Mouse (Mus musculus): Measurements from ENCODE around the gene Olfr437. TPM values are rescaled to one million over a fixed set of nuclear protein-coding genes. Genes with fewer than 3 reads are reported as not detected.
"Not testable (repeated sequence)": the region's sequence is repeated elsewhere in the genome, so short reads cannot be mapped to it uniquely, and the experiment has no call there.

Gene Olfr437
- total RNA-seq (2014; fragmentation: Nextera tagmentation) (not detected in 2 replicates), total RNA-seq (2017) (not detected in 2 replicates)

DNA sequence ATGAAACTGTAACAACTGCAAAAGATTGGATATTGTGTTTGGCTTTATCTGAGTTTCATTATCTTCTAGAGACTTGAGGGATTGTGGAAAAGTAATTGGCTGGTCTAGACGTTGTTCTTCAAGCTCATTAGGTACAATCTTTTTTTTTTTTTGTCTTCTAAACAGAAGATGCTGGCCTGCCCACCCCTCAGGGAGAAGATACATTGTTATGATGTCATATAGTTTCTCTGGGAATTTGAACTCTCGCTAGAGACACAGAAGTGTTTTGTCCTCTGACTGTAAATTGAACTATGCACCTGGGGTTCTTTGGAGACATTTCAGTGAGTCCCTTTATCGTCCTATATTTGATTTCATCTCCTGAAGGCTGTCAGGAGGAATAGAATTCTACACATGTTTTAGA is at the start of gene Olfr437:
Gene Olfr437 (plus strand): TSS at position 301 of the 400 bp plus-strand sequence.
- no peak for ATAC-seq (replicated peaks; ENCODE audit: poor library complexity, severe bottlenecking)

- ATAC-seq (replicated peaks; ENCODE audit: poor library complexity, severe bottlenecking): not testable (repeated sequence)
Observed at GRCm38 (mm10) chr6:43146267-43146666, 16.8 kb upstream of the Olfr437 start, which contains the start of gene Olfr237-ps1. TSS of gene Olfr237-ps1 (plus strand) at chr6:43146567.

DNA sequence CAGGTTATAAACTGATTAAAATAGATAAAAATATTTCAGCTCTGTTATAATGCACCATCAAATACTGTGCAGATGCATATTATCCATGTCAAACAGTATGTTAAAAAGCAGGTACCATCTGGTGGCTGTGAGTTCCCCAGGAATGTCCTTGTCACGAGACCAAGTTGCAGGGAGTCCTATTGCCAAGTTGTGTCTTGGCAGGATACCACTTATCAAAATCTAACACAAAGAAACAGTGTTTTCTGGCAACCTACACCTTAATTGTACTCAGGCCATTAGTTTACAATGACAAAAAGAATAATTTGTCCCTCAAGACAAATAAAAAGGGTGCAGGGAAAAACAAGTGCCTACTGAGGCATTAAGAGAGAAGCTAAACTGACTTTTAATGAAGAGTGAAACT is 3.6 kb upstream of the Olfr437 start:
- no peak for ATAC-seq (replicated peaks; ENCODE audit: poor library complexity, severe bottlenecking)

DNA sequence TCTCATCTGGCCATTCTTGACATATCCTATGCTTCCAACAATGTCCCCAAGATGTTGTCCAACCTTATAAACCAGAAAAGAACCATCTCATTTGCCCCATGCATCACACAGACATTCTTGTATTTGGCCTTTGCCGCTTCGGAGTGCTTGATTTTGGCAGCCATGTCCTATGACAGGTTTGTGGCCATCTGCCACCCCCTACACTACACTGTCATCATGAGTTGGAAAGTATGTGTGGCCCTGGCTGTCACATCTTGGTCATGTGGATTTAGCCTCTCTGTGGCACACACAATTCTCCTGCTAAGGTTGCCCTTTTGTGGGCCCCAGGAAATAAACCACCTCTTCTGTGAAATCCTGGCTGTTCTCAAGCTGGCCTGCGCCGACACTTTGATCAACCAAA is 4.2 kb downstream of the Olfr437 start:
- no peak for ATAC-seq (replicated peaks; ENCODE audit: poor library complexity, severe bottlenecking)

DNA sequence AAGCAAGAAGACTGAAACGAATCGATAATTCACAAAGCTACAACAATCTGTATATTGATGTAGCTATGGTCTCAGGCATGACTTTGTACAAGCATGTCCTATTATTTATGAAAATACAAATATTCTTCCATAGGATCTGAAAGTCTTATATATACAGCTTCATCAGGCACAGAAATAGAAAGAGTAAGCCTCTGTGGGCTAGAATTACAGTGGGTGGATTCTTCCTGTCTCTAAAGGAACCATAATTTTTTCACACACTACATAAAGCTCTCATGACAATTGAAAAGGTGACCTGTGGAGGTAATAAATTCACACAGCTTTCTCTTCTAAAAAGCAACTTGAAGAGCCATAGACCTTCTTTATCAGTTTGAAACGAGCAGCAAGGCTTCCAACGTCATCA is 8.8 kb downstream of the Olfr437 start, which contains the start of gene Olfr13:
Gene Olfr13 (plus strand): TSS at position 301 of the 400 bp plus-strand sequence.
- ATAC-seq (replicated peaks; ENCODE audit: poor library complexity, severe bottlenecking): no peak

GRCm38 (mm10) chr6:43178129-43178528 is 15.0 kb downstream of the Olfr437 start:
- no peak for ATAC-seq (replicated peaks; ENCODE audit: poor library complexity, severe bottlenecking)

GRCm38 (mm10) chr6:43178584-43179501 is 15.8 kb downstream of the Olfr437 start:
- ATAC-seq (replicated peaks; ENCODE audit: poor library complexity, severe bottlenecking): no peak

DNA sequence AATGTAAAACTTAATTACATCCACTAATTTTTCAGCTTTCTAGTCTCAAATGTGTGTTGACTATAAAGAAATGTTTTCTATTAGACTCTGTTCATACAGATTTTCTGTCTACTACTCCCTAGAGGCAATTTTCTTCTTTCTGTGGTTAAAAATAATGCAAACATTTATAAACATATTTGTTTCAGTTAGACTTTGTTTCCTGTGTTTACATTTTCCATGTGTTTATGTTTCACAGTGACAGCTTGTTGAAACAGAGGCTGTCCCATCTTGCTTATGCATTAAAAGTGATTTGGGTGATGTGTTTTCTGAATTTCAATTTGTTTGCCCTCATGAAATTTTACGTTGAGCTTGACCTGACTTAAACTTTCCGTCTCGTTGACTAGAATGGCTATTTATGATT is 27.9 kb downstream of the Olfr437 start:
- ATAC-seq (replicated peaks; ENCODE audit: poor library complexity, severe bottlenecking): no peak

GRCm38 (mm10) chr6:43196781-43197180 is 33.7 kb downstream of the Olfr437 start, which contains the start of gene Olfr435:
TSS of gene Olfr435 (plus strand) at chr6:43197146.
- no peak for ATAC-seq (replicated peaks; ENCODE audit: poor library complexity, severe bottlenecking)

DNA sequence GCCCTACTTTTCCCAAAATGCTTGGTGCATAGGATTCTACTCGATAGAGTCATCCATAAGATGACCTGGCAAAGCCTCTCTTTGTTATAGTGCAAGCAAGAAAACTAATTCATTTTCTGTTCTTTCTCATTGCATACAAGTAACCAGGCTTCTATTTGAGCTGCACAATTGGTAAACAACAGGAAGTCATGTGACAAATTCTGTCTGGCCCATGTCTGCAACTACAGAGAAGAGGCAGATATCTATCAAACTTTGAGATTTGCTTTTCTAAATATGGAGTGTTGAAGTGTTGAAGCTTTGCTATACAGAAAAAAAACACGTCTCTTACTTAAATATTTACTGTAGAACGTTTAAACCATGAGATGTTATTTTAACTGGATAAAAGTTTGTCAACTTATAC is 35.0 kb downstream of the Olfr437 start:
- no peak for ATAC-seq (replicated peaks; ENCODE audit: poor library complexity, severe bottlenecking)

DNA sequence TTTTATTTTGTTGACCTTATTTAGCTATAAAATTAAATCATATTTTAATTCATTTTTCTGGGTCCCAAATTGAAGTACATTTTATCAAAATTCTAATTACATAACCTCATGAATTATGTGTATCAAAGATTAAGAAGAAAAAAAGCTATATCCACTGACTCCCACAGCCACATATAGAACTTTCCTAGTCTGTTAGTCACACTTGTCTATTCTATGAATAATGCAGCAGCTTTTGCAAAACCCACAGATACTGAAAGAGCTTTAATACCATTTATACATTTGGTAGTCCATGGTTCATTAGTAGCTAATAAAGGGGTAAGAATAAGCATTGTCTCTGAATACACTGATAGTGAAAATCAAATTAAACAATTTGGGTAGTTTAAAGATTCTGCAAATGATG is 39.7 kb downstream of the Olfr437 start:
- no peak for ATAC-seq (replicated peaks; ENCODE audit: poor library complexity, severe bottlenecking)

GRCm38 (mm10) chr6:43205355-43205754 is 42.3 kb downstream of the Olfr437 start:
- ATAC-seq (replicated peaks; ENCODE audit: poor library complexity, severe bottlenecking): no peak

DNA sequence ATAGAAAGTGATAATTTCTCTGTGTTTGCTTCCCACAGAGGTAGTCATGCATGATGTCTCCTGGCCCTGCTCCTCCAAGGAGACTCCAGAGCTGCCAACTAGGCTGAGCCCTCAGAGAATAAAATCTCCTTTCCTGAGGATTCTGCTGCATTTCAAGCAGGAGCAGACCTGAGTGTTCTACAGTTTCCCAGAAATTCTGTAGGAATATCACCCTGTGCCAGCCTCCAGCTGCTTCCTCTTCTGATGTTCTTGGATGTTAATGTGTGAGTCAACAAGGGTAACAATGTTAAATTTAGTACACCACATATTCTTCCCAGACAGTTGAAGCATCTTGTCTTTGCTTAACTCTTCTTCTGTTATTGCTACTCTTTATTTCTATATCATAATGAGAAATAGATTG is 49.8 kb downstream of the Olfr437 start, which contains the start of gene Olfr434:
Gene Olfr434 (plus strand): TSS at position 149 of the 400 bp plus-strand sequence.
- ATAC-seq (replicated peaks; ENCODE audit: poor library complexity, severe bottlenecking): not testable (repeated sequence)

Other genes starting within 250 kb of the Olfr437 start
- not detected in 2 replicates for gene Olfr446, start 241.9 kb upstream of the Olfr437 start, total RNA-seq (2014; fragmentation: Nextera tagmentation)
- not detected in 2 replicates for gene Olfr446, start 241.9 kb upstream of the Olfr437 start, total RNA-seq (2017)
- gene Olfr444, start 214.2 kb upstream of the Olfr437 start, total RNA-seq (2014; fragmentation: Nextera tagmentation): not detected in 2 replicates
- not detected in 2 replicates for gene Olfr444, start 214.2 kb upstream of the Olfr437 start, total RNA-seq (2017)
- not detected in 2 replicates for gene Olfr441, start 56.9 kb upstream of the Olfr437 start, total RNA-seq (2014; fragmentation: Nextera tagmentation)
- gene Olfr441, start 56.9 kb upstream of the Olfr437 start, total RNA-seq (2017): not detected in 2 replicates
- not detected in 2 replicates for gene Olfr237-ps1, start 16.7 kb upstream of the Olfr437 start, total RNA-seq (2014; fragmentation: Nextera tagmentation)
- not detected in 2 replicates for gene Olfr237-ps1, start 16.7 kb upstream of the Olfr437 start, total RNA-seq (2017)
- not detected in 2 replicates for gene Olfr13, start 8.9 kb downstream of the Olfr437 start, total RNA-seq (2014; fragmentation: Nextera tagmentation)
- gene Olfr13, start 8.9 kb downstream of the Olfr437 start, total RNA-seq (2017): not detected in 2 replicates
- not detected in 2 replicates for gene Olfr435, start 33.9 kb downstream of the Olfr437 start, total RNA-seq (2014; fragmentation: Nextera tagmentation)
- not detected in 2 replicates for gene Olfr435, start 33.9 kb downstream of the Olfr437 start, total RNA-seq (2017)
- not detected in 2 replicates for gene Olfr434, start 49.7 kb downstream of the Olfr437 start, total RNA-seq (2014; fragmentation: Nextera tagmentation)
- gene Olfr434, start 49.7 kb downstream of the Olfr437 start, total RNA-seq (2017): not detected in 2 replicates
- not detected in 2 replicates for gene Olfr47, start 68.2 kb downstream of the Olfr437 start, total RNA-seq (2014; fragmentation: Nextera tagmentation)
- not detected in 2 replicates for gene Olfr47, start 68.2 kb downstream of the Olfr437 start, total RNA-seq (2017)
- 2.0 and 2.5 TPM in 2 replicates for gene Arhgef5, start 102.3 kb downstream of the Olfr437 start, total RNA-seq (2014; fragmentation: Nextera tagmentation)
- 1.4 and 2.2 TPM in 2 replicates for gene Arhgef5, start 102.3 kb downstream of the Olfr437 start, total RNA-seq (2017)
- gene Nobox, start 146.3 kb downstream of the Olfr437 start, total RNA-seq (2014; fragmentation: Nextera tagmentation): not detected in 2 replicates
- gene Nobox, start 146.3 kb downstream of the Olfr437 start, total RNA-seq (2017): not detected in 2 replicates

Data from granulocyte monocyte progenitor cell, adult 5-6 weeks (primary cell).